Mouse (Mus musculus): Measurements from ENCODE around the gene Mindy2. TPM values are rescaled to one million over a fixed set of nuclear protein-coding genes. Genes with fewer than 3 reads are reported as not detected.

Mindy2 gene
- polyA plus RNA-seq, 1 experiment from 2014 or later = 11.6 TPM

Other genes with a start within 250 kb of the Mindy2 start
- 234 and 264 TPM in 2 replicates for gene Ccnb2, start 235.6 kb downstream of the Mindy2 start, polyA plus RNA-seq (2014; fragmentation: Nextera tagmentation; extraction: Ambion mirVana)
- 29.0 and 36.9 TPM in 2 replicates for gene Rnf111, start 153.4 kb downstream of the Mindy2 start, polyA plus RNA-seq (2014; fragmentation: Nextera tagmentation; extraction: Ambion mirVana)
- 64.9 and 71.6 TPM in 2 replicates for gene Sltm, start 114.4 kb downstream of the Mindy2 start, polyA plus RNA-seq (2014; fragmentation: Nextera tagmentation; extraction: Ambion mirVana)
- gene Gm10642, start 923 bp downstream of the Mindy2 start, polyA plus RNA-seq (2014; fragmentation: Nextera tagmentation; extraction: Ambion mirVana) = 0.24 TPM in 1 of 2 replicates, not detected in the other
- gene Adam10, start 21.8 kb upstream of the Mindy2 start, polyA plus RNA-seq (2014; fragmentation: Nextera tagmentation; extraction: Ambion mirVana) = 51.8 and 83.1 TPM in 2 replicates

Data from kidney, embryonic 14.5 days (tissue).